Mouse (Mus musculus) erythroblast, embryonic 14.5 days (primary cell): ENCODE results near the gene Chchd10. TPM values are rescaled to one million over a fixed set of nuclear protein-coding genes. Genes with fewer than 3 reads are reported as not detected.

Experiments
- H3K27me3 ChIP-seq: 2 replicates; pipeline ENCODE4 v1.6.1; 2012; ENCODE audit warnings: inconsistent platforms; ENCODE audit not compliant: control insufficient read depth
- H3K36me3 ChIP-seq: 2 replicates; pipeline ENCODE4 v1.6.1; 2012; ENCODE audit warnings: mild to moderate bottlenecking, inconsistent platforms; ENCODE audit not compliant: control insufficient read depth
- H3K4me1 ChIP-seq: 2 replicates; pipeline ENCODE4 v1.6.1; 2012; ENCODE audit warnings: inconsistent platforms; ENCODE audit not compliant: control insufficient read depth
- H3K4me3 ChIP-seq: replicated peaks from 2 replicates; pipeline ENCODE3; 2012; ENCODE audit warnings: moderate library complexity, mild to moderate bottlenecking, inconsistent platforms
- H3K9me3 ChIP-seq: 2 replicates; pipeline ENCODE4 v1.6.1; 2012; ENCODE audit warnings: low read length, inconsistent platforms, mixed read lengths; ENCODE audit not compliant: control insufficient read depth
- GATA1 ChIP-seq: IDR thresholded peaks from 2 replicates; pipeline ENCODE4 v1.6.1; 2012; ENCODE audit warnings: low read length, inconsistent platforms, mixed read lengths
- TAL1 ChIP-seq: IDR thresholded peaks from 3 replicates; pipeline ENCODE4 v1.6.1; 2012; ENCODE audit warnings: low read length, inconsistent platforms, mixed read lengths
- polyA plus RNA-seq: library from polyadenylated mRNA; stranded (reverse); fragments of >175 nt; gene quantifications from 2 replicates; pipeline ENCODE4 v1.2.3, GENCODE M21; 2012

Chchd10 gene
- polyA plus RNA-seq, 1 experiment: 127 TPM

- TF ChIP-seq TAL1: no peak
- TF ChIP-seq GATA1: peak; percentile 86
- Histone ChIP-seq H3K4me3 (no peak overlapping the region), H3K27me3 (no peaks in the 10 kb centered on the region), H3K4me1 (peaks cover 21% of the 10 kb centered on the region), H3K36me3 (peaks cover 89% of the 10 kb centered on the region), H3K9me3 (no peaks in the 10 kb centered on the region)
Observed at GRCm38 (mm10) chr10:75897373-75897772, 35.6 kb upstream of the Chchd10 start.

GRCm38 (mm10) chr10:75898039-75898564 lies 34.8 kb upstream of the Chchd10 start:
- no peaks in the 10 kb centered on the region for H3K27me3 ChIP-seq
- peaks cover 96% of the 10 kb centered on the region for H3K36me3 ChIP-seq
- H3K4me1 ChIP-seq: peaks cover 16% of the 10 kb centered on the region
- no peak overlapping the region for H3K4me3 ChIP-seq
- TF ChIP-seq GATA1: no peak
- no peak for TF ChIP-seq TAL1
- no peaks in the 10 kb centered on the region for H3K9me3 ChIP-seq

- H3K4me3 ChIP-seq: no peak overlapping the region
- TF ChIP-seq TAL1 (no peak), GATA1 (no peak)
- peaks cover 8% of the 10 kb centered on the region for H3K4me1 ChIP-seq
- no peaks in the 10 kb centered on the region for H3K27me3 ChIP-seq
- peaks cover 99% of the 10 kb centered on the region for H3K36me3 ChIP-seq
- H3K9me3 ChIP-seq: no peaks in the 10 kb centered on the region
Observed at GRCm38 (mm10) chr10:75898846-75899245, 34.1 kb upstream of the Chchd10 start.

DNA sequence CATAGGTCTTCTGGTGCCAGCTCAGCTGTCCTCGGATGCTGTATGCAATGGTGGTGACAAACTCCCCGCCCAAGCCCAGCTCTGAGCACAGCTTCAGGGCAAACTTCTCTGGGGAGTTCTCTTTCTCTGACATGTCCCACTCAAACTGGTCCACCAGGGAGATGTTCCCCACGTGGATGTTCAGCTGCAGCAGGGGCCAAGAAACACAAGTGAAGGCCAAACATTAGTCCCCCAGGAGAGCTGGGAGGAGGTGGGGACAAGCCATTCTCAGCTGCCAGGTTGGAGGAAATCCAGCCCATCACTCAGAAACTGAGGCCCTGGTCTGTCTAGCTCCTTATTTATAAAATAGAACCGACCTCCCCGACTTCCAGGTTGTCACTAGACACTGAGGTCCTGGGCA lies 28.5 kb upstream of the Chchd10 start:
- no peaks in the 10 kb centered on the region for H3K4me1 ChIP-seq
- H3K4me3 ChIP-seq: no peak overlapping the region
- H3K36me3 ChIP-seq: peaks cover 93% of the 10 kb centered on the region
- TF ChIP-seq TAL1 (no peak), GATA1 (no peak)
- no peaks in the 10 kb centered on the region for H3K27me3 ChIP-seq
- no peaks in the 10 kb centered on the region for H3K9me3 ChIP-seq

GRCm38 (mm10) chr10:75906882-75907281 lies 26.0 kb upstream of the Chchd10 start:
- H3K36me3 ChIP-seq: peaks cover 94% of the 10 kb centered on the region
- TF ChIP-seq TAL1 (no peak), GATA1 (no peak)
- no peaks in the 10 kb centered on the region for H3K27me3 ChIP-seq
- no peaks in the 10 kb centered on the region; the same call in 1 of the 2 replicates for H3K4me1 ChIP-seq
- H3K4me3 ChIP-seq: no peak overlapping the region
- H3K9me3 ChIP-seq: no peaks in the 10 kb centered on the region

- no peaks in the 10 kb centered on the region for H3K27me3 ChIP-seq
- no peaks in the 10 kb centered on the region; the same call in none of the 2 replicates for H3K4me1 ChIP-seq
- no peak overlapping the region for H3K4me3 ChIP-seq
- TF ChIP-seq GATA1 (no peak), TAL1 (no peak)
- H3K9me3 ChIP-seq: no peaks in the 10 kb centered on the region
- H3K36me3 ChIP-seq: peaks cover 88% of the 10 kb centered on the region
Observed at GRCm38 (mm10) chr10:75910698-75911097, 22.2 kb upstream of the Chchd10 start.

- H3K27me3 ChIP-seq: no peaks in the 10 kb centered on the region
- H3K9me3 ChIP-seq: no peaks in the 10 kb centered on the region
- H3K36me3 ChIP-seq: peaks cover 87% of the 10 kb centered on the region
- no peak overlapping the region for H3K4me3 ChIP-seq
- TF ChIP-seq GATA1 (no peak), TAL1 (no peak)
- H3K4me1 ChIP-seq: no peaks in the 10 kb centered on the region; the same call in none of the 2 replicates
Observed at GRCm38 (mm10) chr10:75913013-75913589, 19.8 kb upstream of the Chchd10 start.

DNA sequence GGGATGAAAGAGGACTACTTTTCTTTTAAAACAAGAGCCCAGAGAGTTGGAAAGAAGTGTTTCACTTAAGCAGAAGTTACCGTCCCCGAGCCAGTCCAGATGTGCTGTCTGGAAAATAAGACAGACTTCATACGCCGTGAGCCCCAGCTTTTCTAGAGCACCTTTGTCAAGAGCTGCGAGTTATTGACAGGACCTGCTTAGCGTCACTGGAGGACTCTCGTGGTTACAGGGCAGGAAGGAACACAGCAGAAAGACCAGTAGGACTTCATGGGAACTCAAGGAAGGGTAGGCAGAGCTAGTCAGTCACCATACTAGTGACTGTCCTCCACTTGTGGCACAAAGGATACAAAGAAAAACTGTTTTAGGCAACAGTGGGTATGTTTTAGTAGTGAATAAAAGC lies 17.4 kb upstream of the Chchd10 start:
- Histone ChIP-seq H3K4me3 (no peak overlapping the region), H3K4me1 (peaks cover 21% of the 10 kb centered on the region), H3K9me3 (no peaks in the 10 kb centered on the region), H3K36me3 (peaks cover 85% of the 10 kb centered on the region), H3K27me3 (no peaks in the 10 kb centered on the region)
- TF ChIP-seq GATA1: no peak
- no peak for TF ChIP-seq TAL1

DNA sequence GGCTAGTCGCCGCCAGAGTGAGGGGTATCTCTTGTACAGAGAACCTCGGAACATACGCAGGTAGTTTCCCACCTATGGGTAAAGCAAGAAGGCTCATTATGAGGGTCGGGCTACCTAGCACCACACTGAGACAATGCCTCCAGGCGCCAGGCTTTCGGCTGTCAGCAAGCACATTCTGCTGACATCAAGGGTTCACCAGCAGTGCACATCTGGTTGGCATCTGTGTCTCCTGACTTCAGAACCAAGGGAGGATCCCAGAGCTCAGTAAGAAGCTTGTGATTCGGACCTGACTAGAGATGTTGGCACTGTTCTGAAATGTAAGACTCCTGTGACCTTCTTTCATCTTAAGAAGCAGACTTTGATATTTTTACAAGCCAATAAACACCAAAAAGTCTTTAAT lies 16.1 kb upstream of the Chchd10 start:
- H3K4me1 ChIP-seq: peaks cover 29% of the 10 kb centered on the region
- TF ChIP-seq GATA1 (no peak), TAL1 (no peak)
- no peaks in the 10 kb centered on the region for H3K9me3 ChIP-seq
- H3K4me3 ChIP-seq: no peak overlapping the region
- H3K36me3 ChIP-seq: peaks cover 72% of the 10 kb centered on the region
- H3K27me3 ChIP-seq: no peaks in the 10 kb centered on the region
